Mouse (Mus musculus): ENCODE data around the gene Fam19a5. TPM values are rescaled to one million over a fixed set of nuclear protein-coding genes. Genes with fewer than 3 reads are reported as not detected.

The Fam19a5 gene
- polyA plus RNA-seq, 1 experiment = 0.68 TPM

GRCm38 (mm10) chr15:87609236-87609635, 65.1 kb downstream of the Fam19a5 start:
- Histone ChIP-seq H3K4me3 (ENCODE audit: control insufficient read depth, low read depth, low read length) (no peak overlapping the region), H3K27ac (ENCODE audit: control insufficient read depth, insufficient read depth, low read depth, low read length) (no peak overlapping the region), H3K4me1 (ENCODE audit: control insufficient read depth, insufficient read depth, low read length) (no peaks in the 10 kb centered on the region), H3K36me3 (ENCODE audit: control insufficient read depth, insufficient read depth, low read length) (no peaks in the 10 kb centered on the region), H3K27me3 (ENCODE audit: control insufficient read depth, insufficient read depth, low read length) (no peaks in the 10 kb centered on the region)
- TF ChIP-seq POLR2A (IDR thresholded peaks at IDR 0.05; ENCODE audit: control insufficient read depth, low read depth, low read length) = no peak
- TF ChIP-seq CTCF (IDR thresholded peaks at IDR 0.05; ENCODE audit: control insufficient read depth, insufficient read depth, insufficient replicate concordance, low read depth, low read length) = no peak

GRCm38 (mm10) chr15:87623966-87624609, 80.0 kb downstream of the Fam19a5 start:
- no peaks in the 10 kb centered on the region for H3K27me3 ChIP-seq (ENCODE audit: control insufficient read depth, insufficient read depth, low read length)

GRCm38 (mm10) chr15:87624610-87625091, 80.6 kb downstream of the Fam19a5 start:
- Histone ChIP-seq H3K27ac (ENCODE audit: control insufficient read depth, insufficient read depth, low read depth, low read length) (no peak overlapping the region), H3K4me1 (ENCODE audit: control insufficient read depth, insufficient read depth, low read length) (peaks cover 9% of the 10 kb centered on the region), H3K36me3 (ENCODE audit: control insufficient read depth, insufficient read depth, low read length) (no peaks in the 10 kb centered on the region)

More at GRCm38 (mm10) chr15:87623966-87624609, 80.0 kb downstream of the Fam19a5 start:
- Histone ChIP-seq H3K4me3 (ENCODE audit: control insufficient read depth, low read depth, low read length) (peak overlapping the region; percentile 70), H3K4me1 (ENCODE audit: control insufficient read depth, insufficient read depth, low read length) (peaks cover 9% of the 10 kb centered on the region), H3K36me3 (ENCODE audit: control insufficient read depth, insufficient read depth, low read length) (no peaks in the 10 kb centered on the region), H3K27ac (ENCODE audit: control insufficient read depth, insufficient read depth, low read depth, low read length) (no peak overlapping the region)
- TF ChIP-seq POLR2A (IDR thresholded peaks at IDR 0.05; ENCODE audit: control insufficient read depth, low read depth, low read length) (no peak), CTCF (IDR thresholded peaks at IDR 0.05; ENCODE audit: control insufficient read depth, insufficient read depth, insufficient replicate concordance, low read depth, low read length) (peak; percentile 51; the same call in 1 of the 2 replicates)

GRCm38 (mm10) chr15:87625236-87626023, 81.3 kb downstream of the Fam19a5 start:
- TF ChIP-seq POLR2A (IDR thresholded peaks at IDR 0.05; ENCODE audit: control insufficient read depth, low read depth, low read length) (no peak), CTCF (IDR thresholded peaks at IDR 0.05; ENCODE audit: control insufficient read depth, insufficient read depth, insufficient replicate concordance, low read depth, low read length) (peak; percentile 78; the same call in 1 of the 2 replicates)
- Histone ChIP-seq H3K4me3 (ENCODE audit: control insufficient read depth, low read depth, low read length) (peak overlapping the region; percentile 54), H3K4me1 (ENCODE audit: control insufficient read depth, insufficient read depth, low read length) (peaks cover 9% of the 10 kb centered on the region), H3K27me3 (ENCODE audit: control insufficient read depth, insufficient read depth, low read length) (no peaks in the 10 kb centered on the region), H3K27ac (ENCODE audit: control insufficient read depth, insufficient read depth, low read depth, low read length) (no peak overlapping the region), H3K36me3 (ENCODE audit: control insufficient read depth, insufficient read depth, low read length) (no peaks in the 10 kb centered on the region)

More at GRCm38 (mm10) chr15:87624610-87625091, 80.6 kb downstream of the Fam19a5 start:
- Histone ChIP-seq H3K4me3 (ENCODE audit: control insufficient read depth, low read depth, low read length) (peak overlapping the region; percentile 70), H3K27me3 (ENCODE audit: control insufficient read depth, insufficient read depth, low read length) (no peaks in the 10 kb centered on the region)
- TF ChIP-seq POLR2A (IDR thresholded peaks at IDR 0.05; ENCODE audit: control insufficient read depth, low read depth, low read length) (no peak), CTCF (IDR thresholded peaks at IDR 0.05; ENCODE audit: control insufficient read depth, insufficient read depth, insufficient replicate concordance, low read depth, low read length) (no peak)

GRCm38 (mm10) chr15:87635272-87635671, 91.2 kb downstream of the Fam19a5 start:
- Histone ChIP-seq H3K27me3 (ENCODE audit: control insufficient read depth, insufficient read depth, low read length) (no peaks in the 10 kb centered on the region), H3K36me3 (ENCODE audit: control insufficient read depth, insufficient read depth, low read length) (no peaks in the 10 kb centered on the region), H3K4me3 (ENCODE audit: control insufficient read depth, low read depth, low read length) (no peak overlapping the region), H3K27ac (ENCODE audit: control insufficient read depth, insufficient read depth, low read depth, low read length) (no peak overlapping the region), H3K4me1 (ENCODE audit: control insufficient read depth, insufficient read depth, low read length) (no peaks in the 10 kb centered on the region)
- no peak for TF ChIP-seq POLR2A (IDR thresholded peaks at IDR 0.05; ENCODE audit: control insufficient read depth, low read depth, low read length)
- no peak for TF ChIP-seq CTCF (IDR thresholded peaks at IDR 0.05; ENCODE audit: control insufficient read depth, insufficient read depth, insufficient replicate concordance, low read depth, low read length)

GRCm38 (mm10) chr15:87636407-87636806, 92.3 kb downstream of the Fam19a5 start:
- Histone ChIP-seq H3K27me3 (ENCODE audit: control insufficient read depth, insufficient read depth, low read length) (no peaks in the 10 kb centered on the region), H3K4me3 (ENCODE audit: control insufficient read depth, low read depth, low read length) (no peak overlapping the region), H3K4me1 (ENCODE audit: control insufficient read depth, insufficient read depth, low read length) (no peaks in the 10 kb centered on the region), H3K36me3 (ENCODE audit: control insufficient read depth, insufficient read depth, low read length) (no peaks in the 10 kb centered on the region), H3K27ac (ENCODE audit: control insufficient read depth, insufficient read depth, low read depth, low read length) (no peak overlapping the region)
- TF ChIP-seq CTCF (IDR thresholded peaks at IDR 0.05; ENCODE audit: control insufficient read depth, insufficient read depth, insufficient replicate concordance, low read depth, low read length) (no peak), POLR2A (IDR thresholded peaks at IDR 0.05; ENCODE audit: control insufficient read depth, low read depth, low read length) (no peak)

GRCm38 (mm10) chr15:87637234-87637633, 93.1 kb downstream of the Fam19a5 start:
- Histone ChIP-seq H3K27me3 (ENCODE audit: control insufficient read depth, insufficient read depth, low read length) (no peaks in the 10 kb centered on the region), H3K4me3 (ENCODE audit: control insufficient read depth, low read depth, low read length) (no peak overlapping the region), H3K27ac (ENCODE audit: control insufficient read depth, insufficient read depth, low read depth, low read length) (no peak overlapping the region), H3K36me3 (ENCODE audit: control insufficient read depth, insufficient read depth, low read length) (no peaks in the 10 kb centered on the region), H3K4me1 (ENCODE audit: control insufficient read depth, insufficient read depth, low read length) (no peaks in the 10 kb centered on the region)
- TF ChIP-seq CTCF (IDR thresholded peaks at IDR 0.05; ENCODE audit: control insufficient read depth, insufficient read depth, insufficient replicate concordance, low read depth, low read length) = no peak
- TF ChIP-seq POLR2A (IDR thresholded peaks at IDR 0.05; ENCODE audit: control insufficient read depth, low read depth, low read length) = no peak
